Mouse (Mus musculus) ES-E14 (cell line): Measurements from ENCODE around the gene Lama4.

Experiments used
- CHD2 ChIP-seq: IDR thresholded peaks from 2 replicates; pipeline ENCODE4 v1.6.1; 2014; ENCODE audit warnings: mild to moderate bottlenecking, low read depth, low read length, inconsistent platforms
- MAFK ChIP-seq: IDR thresholded peaks from 2 replicates; pipeline ENCODE4 v1.6.1; 2014; ENCODE audit warnings: mild to moderate bottlenecking, low read depth, low read length, inconsistent platforms; ENCODE audit not compliant: insufficient read depth
- ZC3H11A ChIP-seq: IDR thresholded peaks from 2 replicates; pipeline ENCODE4 v1.6.1; 2012; ENCODE audit warnings: low read depth, mild to moderate bottlenecking, inconsistent platforms, low read length, borderline replicate concordance
- ZNF384 ChIP-seq: IDR thresholded peaks from 2 replicates; pipeline ENCODE4 v1.6.1; 2012; ENCODE audit warnings: low read depth, low read length, inconsistent platforms

- TF ChIP-seq CHD2 (no peak), ZNF384 (no peak), ZC3H11A (no peak), MAFK (no peak)
These were observed 20.7 kb downstream of the Lama4 start for GRCm38 (mm10) chr10:38986053-38986452.
